Mouse (Mus musculus): ENCODE results near the gene Klhl22.

Klhl22 gene

DNA sequence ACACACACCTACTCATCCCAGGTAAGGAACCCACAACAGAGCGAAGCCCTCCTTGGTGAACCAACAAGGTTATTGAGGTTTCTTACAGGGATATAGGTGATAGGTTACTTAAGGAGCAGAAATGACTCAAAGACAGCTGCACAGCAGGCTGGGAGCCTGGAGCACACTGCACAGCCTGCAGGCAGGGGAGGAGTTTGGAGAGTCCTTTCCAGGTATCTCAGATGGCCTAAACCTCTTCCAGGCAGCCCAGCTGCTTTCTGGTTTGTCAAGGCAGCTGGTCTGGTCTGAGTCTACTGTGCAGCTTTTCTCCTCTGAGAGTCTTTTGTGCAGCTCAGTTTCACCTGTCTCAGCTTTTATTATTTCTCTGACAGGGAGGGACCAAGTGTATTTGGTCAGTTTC, 1.7 kb upstream of the Klhl22 start:
- DNase-seq (ENCODE audit: low spot score in 2 of 2), result no peak

- no peak for DNase-seq (ENCODE audit: low spot score in 2 of 2)
These were observed 516 bp upstream of the Klhl22 start for GRCm38 (mm10) chr16:17758902-17759301.

- peak; percentile 20 to 52 for DNase-seq (ENCODE audit: low spot score in 2 of 2)
These were observed 449 bp downstream of the Klhl22 start for GRCm38 (mm10) chr16:17759813-17760321.

DNA sequence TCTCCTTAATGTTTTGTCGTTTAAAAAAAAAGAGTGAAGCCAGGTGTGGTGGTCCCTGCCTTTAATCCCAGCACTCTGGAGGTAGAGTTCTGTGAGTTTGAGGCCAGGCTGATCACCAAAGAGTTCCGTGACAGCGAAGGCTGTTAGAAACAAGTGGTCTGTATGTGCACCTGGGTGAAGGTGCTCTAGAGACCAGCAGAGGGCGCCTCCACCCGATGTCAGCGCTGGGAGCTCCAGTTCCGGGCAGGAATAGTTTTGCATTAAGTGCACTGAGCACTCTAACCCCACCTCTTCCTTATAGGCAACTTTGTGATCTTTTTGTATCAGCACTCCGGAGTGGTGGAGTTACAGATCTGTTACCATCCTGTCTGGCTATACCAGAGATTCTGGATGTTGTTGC, 1.2 kb downstream of the Klhl22 start:
- peak; percentile 5 to 13 for DNase-seq (ENCODE audit: low spot score in 2 of 2)

DNA sequence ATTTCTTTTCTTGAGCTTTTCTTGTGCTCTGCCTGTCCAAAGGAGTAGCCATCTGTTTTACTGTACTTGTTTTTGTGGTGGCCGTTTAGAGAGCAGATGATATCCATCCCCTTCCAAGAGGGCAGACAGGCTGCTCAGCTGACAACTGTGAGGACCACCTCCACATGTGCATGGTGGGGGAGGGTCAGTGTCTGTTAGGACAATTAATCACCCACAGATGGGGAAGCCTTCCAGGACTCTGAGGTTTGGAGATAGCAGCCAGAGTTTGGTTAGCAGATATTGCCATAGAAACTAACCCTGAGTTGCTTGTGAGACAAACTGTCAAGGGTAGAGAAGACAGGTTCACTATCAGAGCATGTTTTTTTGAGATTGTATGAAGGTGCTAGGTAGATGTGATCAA, 1.7 kb downstream of the Klhl22 start:
- DNase-seq (ENCODE audit: low spot score in 2 of 2), result no peak

DNA sequence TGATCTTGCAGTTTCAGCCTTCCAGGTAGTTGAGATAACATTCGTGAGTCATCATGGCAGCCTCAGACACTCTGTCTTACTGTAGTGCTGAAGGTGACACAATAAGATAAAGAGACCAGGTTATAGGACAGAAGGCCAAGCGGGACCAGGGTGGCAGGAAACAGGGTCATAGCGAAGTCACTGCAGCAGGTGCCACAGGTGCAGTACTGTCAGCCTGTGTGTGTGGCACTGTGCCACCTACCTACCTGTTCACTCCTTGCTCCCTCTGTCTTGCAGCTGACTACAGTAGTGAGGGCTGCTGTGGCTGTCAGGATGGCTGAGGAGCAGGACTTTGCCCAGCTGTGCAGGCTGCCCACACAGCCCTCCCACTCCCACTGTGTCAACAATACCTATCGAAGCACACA, 4.7 kb downstream of the Klhl22 start:
- DNase-seq (ENCODE audit: low spot score in 2 of 2), result no peak

GRCm38 (mm10) chr16:17768834-17769233, 9.4 kb downstream of the Klhl22 start:
- DNase-seq (ENCODE audit: low spot score in 2 of 2), result peak; percentile 46 to 61

DNA sequence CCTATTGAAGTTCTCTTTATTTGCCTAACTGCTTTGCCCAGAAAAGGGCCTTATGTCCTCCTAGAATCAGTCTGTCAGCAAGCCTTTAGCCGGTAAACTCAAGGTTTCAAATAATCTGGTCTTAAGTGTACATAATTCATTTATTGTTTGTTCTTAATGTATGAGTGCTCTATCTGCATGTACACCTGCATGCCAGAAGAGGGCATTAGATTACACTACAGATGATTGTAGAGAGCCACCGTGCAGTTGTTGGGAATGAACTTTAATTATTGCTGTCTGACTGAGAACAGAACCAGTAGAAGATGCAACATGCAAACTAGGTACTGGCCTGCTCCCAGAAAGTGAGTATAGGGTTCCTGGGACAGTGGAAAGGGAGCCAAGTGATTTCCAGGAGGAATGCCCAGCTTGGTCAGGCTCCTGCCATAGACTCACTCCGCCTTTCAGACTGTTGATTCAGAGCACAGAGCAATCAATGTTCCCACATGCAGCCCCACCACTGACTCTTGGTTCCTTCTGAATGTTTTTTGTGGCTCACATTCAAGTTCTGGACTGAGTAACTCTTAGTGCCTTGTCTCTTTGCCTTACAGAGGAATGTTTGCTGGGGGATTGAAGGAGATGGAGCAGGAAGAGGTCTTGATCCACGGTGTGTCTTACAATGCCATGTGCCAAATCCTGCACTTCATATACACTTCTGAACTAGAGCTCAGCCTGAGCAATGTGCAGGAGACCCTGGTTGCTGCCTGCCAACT, 11.9 kb downstream of the Klhl22 start:
- peak in 1 of 2 experiments; percentile 14 for DNase-seq (ENCODE audit: low spot score in 2 of 2)

GRCm38 (mm10) chr16:17776828-17777227, 17.4 kb downstream of the Klhl22 start:
- DNase-seq (ENCODE audit: low spot score in 2 of 2), result no peak

- DNase-seq (ENCODE audit: low spot score in 2 of 2), result no peak
These were observed 18.8 kb downstream of the Klhl22 start for GRCm38 (mm10) chr16:17778223-17778622.

DNA sequence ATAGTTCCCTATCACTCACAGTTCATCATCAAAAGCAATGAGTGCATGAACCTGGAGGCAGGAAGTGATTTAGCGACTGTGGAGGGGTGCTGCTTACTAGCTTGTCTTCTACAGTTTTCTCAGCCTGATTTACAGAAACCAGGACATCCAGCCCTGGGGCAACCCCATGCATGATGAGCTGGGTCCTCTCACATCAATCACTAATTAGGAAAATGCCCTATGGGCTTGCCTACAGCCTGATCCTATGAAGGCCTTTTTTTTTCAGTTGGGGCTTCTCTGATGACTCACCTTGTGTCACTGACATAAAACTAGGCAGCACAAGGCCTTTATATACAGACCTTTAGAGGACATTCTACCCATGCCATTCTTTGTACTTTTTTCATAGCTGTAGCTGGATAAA, 20.3 kb downstream of the Klhl22 start:
- DNase-seq (ENCODE audit: low spot score in 2 of 2), result no peak

- DNase-seq (ENCODE audit: low spot score in 2 of 2), result no peak
These were observed 25.9 kb downstream of the Klhl22 start for GRCm38 (mm10) chr16:17785337-17785736.

GRCm38 (mm10) chr16:17792728-17793127, 33.3 kb downstream of the Klhl22 start:
- DNase-seq (ENCODE audit: low spot score in 2 of 2), result no peak

GRCm38 (mm10) chr16:17794047-17794446, 34.6 kb downstream of the Klhl22 start:
- DNase-seq (ENCODE audit: low spot score in 2 of 2), result no peak

GRCm38 (mm10) chr16:17795643-17796042, 36.2 kb downstream of the Klhl22 start:
- DNase-seq (ENCODE audit: low spot score in 2 of 2), result no peak

DNA sequence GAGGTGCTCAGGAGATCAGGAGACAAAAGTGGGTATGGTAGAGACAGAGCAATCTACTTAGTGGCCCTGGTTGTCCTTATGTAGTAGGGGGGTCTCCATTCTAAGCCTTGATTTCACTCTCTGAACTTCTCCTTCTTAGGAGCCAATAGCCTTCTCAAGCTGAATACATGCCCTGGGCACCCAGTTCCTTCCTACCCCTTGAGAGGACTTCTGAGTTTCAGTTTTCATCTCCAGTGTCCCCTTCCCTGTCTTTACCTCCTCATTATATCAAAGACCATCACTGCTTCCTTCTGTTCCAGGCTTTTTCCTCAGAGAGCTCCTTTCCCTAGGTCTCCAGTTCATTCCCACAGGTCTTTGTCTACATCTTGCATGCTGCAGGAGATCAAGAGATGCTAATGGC, 37.1 kb downstream of the Klhl22 start:
- no peak for DNase-seq (ENCODE audit: low spot score in 2 of 2)

DNA sequence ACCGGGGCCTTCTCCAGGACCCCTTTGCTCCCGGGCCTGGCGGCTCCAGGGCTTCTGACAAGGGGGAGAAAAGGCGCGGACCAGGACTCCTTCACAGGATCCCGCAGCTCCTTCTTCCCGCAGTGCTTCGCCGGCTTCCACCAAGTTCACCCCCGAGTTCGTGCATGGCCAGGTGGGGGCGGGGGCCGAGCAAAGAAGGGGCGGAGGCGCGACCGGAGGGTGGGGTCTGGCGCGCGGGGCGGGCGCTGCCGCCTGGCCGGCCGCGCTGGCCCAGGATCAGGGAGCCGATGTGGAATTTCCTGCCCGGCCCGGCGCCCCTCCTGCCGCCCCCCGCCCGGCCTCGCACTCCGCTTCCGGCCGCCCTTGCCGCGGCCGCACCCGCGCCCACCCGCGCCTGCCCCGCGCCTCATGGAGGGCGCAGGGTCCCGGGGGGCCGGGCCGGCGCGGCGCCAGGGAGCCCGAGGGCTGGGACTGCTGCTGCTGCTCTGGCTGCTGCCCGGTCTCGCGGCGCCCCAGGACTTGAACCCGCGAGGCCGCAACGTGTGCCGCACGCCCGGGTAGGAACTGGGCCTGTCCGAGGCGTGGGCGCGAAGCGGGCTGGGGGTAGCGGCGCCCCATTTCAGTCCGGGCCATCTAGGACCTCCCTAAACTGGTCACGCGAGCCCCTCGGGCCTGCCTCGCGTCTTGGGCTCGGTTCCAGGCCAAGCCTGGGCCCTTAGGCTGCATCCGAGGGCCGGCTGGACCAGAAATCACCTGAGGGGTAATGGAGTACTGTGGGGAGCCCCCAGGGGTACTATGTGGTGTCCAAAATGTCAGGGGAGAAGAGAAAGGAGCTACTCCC, 37.8 kb downstream of the Klhl22 start, which contains the start of gene Scarf2:
Gene Scarf2, plus strand, starts transcription at position 312 of the 841 bp plus-strand sequence.
- peak; percentile 44 to 54 for DNase-seq (ENCODE audit: low spot score in 2 of 2)

- DNase-seq (ENCODE audit: low spot score in 2 of 2), result no peak
These were observed 38.4 kb downstream of the Klhl22 start for GRCm38 (mm10) chr16:17797812-17798311.

DNA sequence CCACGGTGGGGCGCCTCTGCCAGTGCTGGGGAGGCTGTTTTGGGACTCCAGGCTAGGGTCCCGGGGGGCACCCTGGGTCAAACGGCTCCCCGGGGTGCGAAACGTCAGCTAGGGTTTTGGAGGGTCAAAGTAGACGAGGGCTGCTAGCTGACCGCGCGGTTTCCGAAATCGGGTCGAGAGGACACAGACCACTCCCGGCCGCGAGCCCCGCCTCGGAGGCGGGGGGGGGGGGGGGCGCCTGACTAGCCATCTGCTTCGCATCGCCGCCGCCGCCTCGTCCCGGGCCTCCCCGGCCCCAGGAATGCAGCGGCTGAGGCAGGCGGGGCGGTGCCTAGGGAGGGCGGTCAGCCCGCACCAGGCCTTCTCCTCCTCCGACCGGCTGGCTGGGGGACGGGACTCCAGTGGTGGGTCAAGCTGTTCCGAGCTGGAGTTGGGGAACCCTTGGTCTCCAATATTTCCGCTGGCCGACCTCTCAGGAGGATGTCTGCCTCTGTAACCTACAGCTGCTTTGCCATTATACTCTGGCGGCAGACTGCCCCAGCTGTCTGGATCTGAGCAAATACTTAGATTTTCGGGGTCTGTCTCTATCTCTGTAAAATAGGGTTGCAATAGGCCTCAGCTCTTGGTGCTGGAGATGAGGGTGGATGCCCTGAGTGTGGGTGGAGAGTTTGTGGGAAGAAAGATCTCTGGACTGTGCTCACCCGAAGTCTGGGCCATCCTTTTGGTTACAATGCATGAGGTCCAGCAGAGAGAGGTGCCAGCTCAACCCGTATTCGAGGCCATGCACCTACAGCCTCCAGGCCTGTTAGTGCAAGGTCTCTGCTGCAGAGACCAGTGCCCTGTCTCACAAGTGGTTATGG, 39.1 kb downstream of the Klhl22 start:
- peak; percentile 62 to 70 for DNase-seq (ENCODE audit: low spot score in 2 of 2)

GRCm38 (mm10) chr16:17799584-17799983, 40.2 kb downstream of the Klhl22 start:
- no peak for DNase-seq (ENCODE audit: low spot score in 2 of 2)

GRCm38 (mm10) chr16:17801777-17802455, 42.5 kb downstream of the Klhl22 start:
- no peak for DNase-seq (ENCODE audit: low spot score in 2 of 2)
